Mouse (Mus musculus) heart, embryonic 14.5 days (tissue): ENCODE measurements around the gene Aida. TPM values are rescaled to one million over a fixed set of nuclear protein-coding genes. Genes with fewer than 3 reads are reported as not detected.
"Not testable (repeated sequence)": the region's sequence is repeated elsewhere in the genome, so short reads cannot be mapped to it uniquely, and the experiment has no call there.

Source experiments
- ATAC-seq: fragments of 200-750 bp; cut with Nextera tagmentation; 2 replicates; pipeline ENCODE4 v1.8.0; 2017; ENCODE audit warnings: low read depth, moderate TSS enrichment; ENCODE audit not compliant: insufficient number of reproducible peaks, insufficient read depth, low FRiP score
- H3K27ac ChIP-seq, 2 experiments: fragments of 200-500 bp in 1 of 2; fragments of 300-500 bp in 1 of 2; sonication (generic) in 1 of 2; replicated peaks in 1 of 2; 2 replicates each; pipeline ENCODE4 v1.5.1; 2012 to 2014; ENCODE audit warnings: low read depth in 2 of 2, low read length in 2 of 2, control low read depth in 1 of 2, mild to moderate bottlenecking in 1 of 2, mixed read lengths in 1 of 2; ENCODE audit not compliant: control insufficient read depth in 1 of 2, insufficient read depth in 1 of 2
- H3K27me3 ChIP-seq: fragments of 300-500 bp; sonication (generic); 2 replicates; pipeline ENCODE4 v1.6.1; 2014; ENCODE audit warnings: mild to moderate bottlenecking, low read length, control low read depth; ENCODE audit not compliant: control insufficient read depth, insufficient read depth
- H3K36me3 ChIP-seq: fragments of 300-500 bp; sonication (generic); 2 replicates; pipeline ENCODE4 v1.6.1; 2014; ENCODE audit warnings: mild to moderate bottlenecking, control low read depth, low read length, mixed read lengths; ENCODE audit not compliant: control insufficient read depth, insufficient read depth
- H3K4me1 ChIP-seq, 2 experiments: fragments of 200-500 bp in 1 of 2; fragments of 300-500 bp in 1 of 2; sonication (generic) in 1 of 2; 2 replicates each; pipeline ENCODE4 v1.6.1; 2012 to 2014; ENCODE audit warnings: low read length in 2 of 2, control low read depth in 1 of 2, mixed read lengths in 1 of 2; ENCODE audit not compliant: control insufficient read depth in 2 of 2, insufficient read depth in 2 of 2
- H3K4me2 ChIP-seq: fragments of 300-500 bp; sonication (generic); 2 replicates; pipeline ENCODE4 v1.6.1; 2014; ENCODE audit warnings: mild to moderate bottlenecking, low read length
- H3K4me3 ChIP-seq, 2 experiments: fragments of 200-500 bp in 1 of 2; fragments of 300-500 bp in 1 of 2; sonication (generic) in 1 of 2; 2 replicates each; pipeline ENCODE4 v1.5.1; 2012 to 2014; ENCODE audit warnings: low read length in 2 of 2, mild to moderate bottlenecking in 2 of 2, control low read depth in 1 of 2, low read depth in 1 of 2, moderate library complexity in 1 of 2; ENCODE audit not compliant: control insufficient read depth in 1 of 2, insufficient read depth in 1 of 2
- H3K9ac ChIP-seq: fragments of 300-500 bp; sonication (generic); 2 replicates; pipeline ENCODE4 v1.6.1; 2014; ENCODE audit warnings: mild to moderate bottlenecking, low read length
- H3K9me3 ChIP-seq: fragments of 300-500 bp; sonication (generic); 2 replicates; pipeline ENCODE4 v1.6.1; 2016; ENCODE audit warnings: low read length, control low read depth; ENCODE audit not compliant: control insufficient read depth
- WGBS: fragments of 180-500 bp; shearing (Covaris S2); extraction: QIAGEN DNeasy Blood & Tissue Kit; methylation state at CpG from one replicate; pipeline ENCODE4 v1.1.7; 2014; 5-methylcytosine and 5-hydroxymethylcytosine counted together
- polyA plus RNA-seq: library from polyadenylated mRNA; unstranded; fragments of >200 nt; fragmentation: Nextera tagmentation; extraction: Ambion mirVana; gene quantifications from 2 replicates; pipeline ENCODE4 v1.2.1, GENCODE M21; 2014

Gene Aida
- polyA plus RNA-seq, 1 experiment from 2014 or later: 18.7 TPM

DNA sequence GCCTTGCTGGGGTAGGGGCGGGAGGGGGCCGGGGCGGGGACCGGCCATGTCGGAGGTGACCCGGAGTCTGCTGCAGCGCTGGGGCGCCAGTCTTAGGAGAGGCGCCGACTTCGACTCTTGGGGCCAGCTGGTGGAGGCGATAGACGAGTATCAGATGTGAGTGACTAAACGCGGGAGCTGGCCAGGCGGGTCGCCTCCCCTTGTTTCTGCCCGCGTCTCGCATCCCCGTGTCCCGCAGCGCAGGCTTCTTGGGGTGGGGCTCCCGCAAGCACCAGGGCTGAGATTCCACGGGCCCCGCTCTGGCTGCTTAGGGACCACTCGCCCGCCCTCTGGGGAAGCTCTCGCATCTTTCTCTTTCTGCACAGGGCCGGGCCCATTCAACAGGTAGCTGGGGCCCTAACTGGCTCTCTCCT, 1.1 kb downstream of the Aida start:
- ATAC-seq: 0 out of 2 replicates have a peak, but pooled peaks have one; percentile 0

DNA sequence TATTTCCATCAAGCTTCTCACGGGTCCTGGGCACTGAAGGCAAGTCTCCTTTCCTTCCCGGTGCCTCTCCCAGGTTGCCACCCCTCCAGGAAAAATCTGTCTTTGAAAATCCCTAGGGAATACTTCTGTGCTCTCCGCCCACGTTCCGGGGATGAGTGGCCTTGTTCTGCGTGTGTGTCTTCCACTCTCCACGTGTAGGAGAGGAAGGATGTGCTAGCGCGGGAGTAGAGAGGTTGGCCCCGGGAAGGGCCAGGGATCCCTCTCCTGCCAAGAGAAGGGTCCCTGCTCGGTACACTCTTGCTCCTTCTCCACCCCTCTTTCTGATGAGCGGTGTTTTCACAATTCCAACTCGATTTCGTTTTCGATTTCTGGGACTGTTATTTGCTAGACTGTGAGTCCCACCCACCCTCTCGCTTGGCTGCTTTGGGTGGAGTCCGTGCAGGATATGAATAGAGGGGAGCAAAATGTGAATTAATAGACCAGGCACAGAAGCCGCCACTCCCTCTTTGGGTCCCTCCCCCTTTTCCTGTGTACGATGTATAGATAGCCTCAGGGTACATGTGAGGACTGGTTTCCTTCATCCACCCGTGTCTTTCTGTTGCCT, 1.6 kb downstream of the Aida start:
- H3K4me3 ChIP-seq: peak overlapping the region; percentile 51 to 76
- H3K9ac ChIP-seq: peak overlapping the region; percentile 71
- no peak for ATAC-seq
- peak overlapping the region; percentile 32 to 59 for H3K27ac ChIP-seq
- peak overlapping the region; percentile 64 for H3K4me2 ChIP-seq
- H3K36me3 ChIP-seq: peaks cover 11% of the 10 kb centered on the region
- no peaks in the 10 kb centered on the region for H3K4me1 ChIP-seq
- WGBS: under 1% methylated on average over 20 of the region's 20 CpGs
- H3K9me3 ChIP-seq: no peaks in the 10 kb centered on the region
- no peaks in the 10 kb centered on the region for H3K27me3 ChIP-seq

More for the DNA sequence above, 1.1 kb downstream of the Aida start:
- peaks cover 16% of the 10 kb centered on the region for H3K36me3 ChIP-seq
- no peaks in the 10 kb centered on the region for H3K9me3 ChIP-seq
- H3K27ac ChIP-seq: peak overlapping the region; percentile 32 to 59
- H3K4me3 ChIP-seq: peak overlapping the region; percentile 51 to 76
- peak overlapping the region; percentile 64 for H3K4me2 ChIP-seq
- WGBS: under 1% methylated on average over 30 of the region's 30 CpGs
- H3K4me1 ChIP-seq: no peaks in the 10 kb centered on the region
- no peaks in the 10 kb centered on the region for H3K27me3 ChIP-seq
- H3K9ac ChIP-seq: peak overlapping the region; percentile 71

GRCm38 (mm10) chr1:183299161-183299560, 2.8 kb downstream of the Aida start:
- no peak overlapping the region for H3K9ac ChIP-seq
- H3K4me3 ChIP-seq: no peak overlapping the region
- H3K9me3 ChIP-seq: no peaks in the 10 kb centered on the region
- H3K27ac ChIP-seq: no peak overlapping the region
- WGBS: 84% methylated on average over 6 of the region's 6 CpGs
- no peaks in the 10 kb centered on the region for H3K27me3 ChIP-seq
- ATAC-seq: no peak
- H3K36me3 ChIP-seq: no peaks in the 10 kb centered on the region
- no peak overlapping the region for H3K4me2 ChIP-seq
- H3K4me1 ChIP-seq: no peaks in the 10 kb centered on the region

DNA sequence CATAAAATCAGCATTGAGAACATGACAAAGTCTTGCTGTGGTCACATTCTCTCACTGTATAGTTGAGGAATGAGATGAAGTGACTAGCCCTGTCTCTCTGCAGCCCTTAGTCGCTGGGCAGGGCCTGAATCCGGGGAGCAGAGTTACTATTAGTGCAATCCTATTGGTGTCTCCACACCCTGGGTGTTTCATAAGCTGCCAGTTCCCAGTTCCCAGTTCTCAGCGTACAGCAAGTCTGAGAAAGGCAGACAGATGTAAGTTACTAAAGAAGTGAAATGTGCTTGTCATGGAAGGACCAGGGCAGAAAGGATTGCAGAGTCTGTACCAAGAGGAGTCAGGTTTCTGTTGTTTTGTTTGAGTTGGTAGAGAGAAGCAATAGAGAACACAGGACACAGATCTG, 11.2 kb downstream of the Aida start:
- 85% methylated on average over 3 of the region's 3 CpGs for WGBS
- H3K4me3 ChIP-seq: no peak overlapping the region
- no peak overlapping the region for H3K27ac ChIP-seq
- H3K4me1 ChIP-seq: no peaks in the 10 kb centered on the region
- no peak overlapping the region for H3K4me2 ChIP-seq
- no peak overlapping the region for H3K9ac ChIP-seq
- peaks cover 39% of the 10 kb centered on the region; the same call in 1 of the 2 replicates for H3K36me3 ChIP-seq
- no peaks in the 10 kb centered on the region for H3K9me3 ChIP-seq
- no peak for ATAC-seq
- no peaks in the 10 kb centered on the region for H3K27me3 ChIP-seq

- H3K9ac ChIP-seq: no peak overlapping the region
- H3K27me3 ChIP-seq: no peaks in the 10 kb centered on the region
- no peak overlapping the region for H3K4me2 ChIP-seq
- peaks cover 47% of the 10 kb centered on the region; the same call in 1 of the 2 replicates for H3K36me3 ChIP-seq
- no peak for ATAC-seq
- H3K27ac ChIP-seq: no peak overlapping the region
- 88% methylated on average over 1 of the region's 1 CpGs for WGBS
- no peaks in the 10 kb centered on the region for H3K4me1 ChIP-seq
- no peaks in the 10 kb centered on the region for H3K9me3 ChIP-seq
- H3K4me3 ChIP-seq: no peak overlapping the region
These were observed 12.1 kb downstream of the Aida start for GRCm38 (mm10) chr1:183308476-183308875.

- H3K9ac ChIP-seq, H3K4me2 ChIP-seq, H3K4me1 ChIP-seq, H3K9me3 ChIP-seq, H3K27me3 ChIP-seq, H3K4me3 ChIP-seq, ATAC-seq, H3K27ac ChIP-seq: not testable (repeated sequence)
- peaks cover 58% of the 10 kb centered on the region for H3K36me3 ChIP-seq
- 87% methylated on average over 2 of the region's 2 CpGs for WGBS
These were observed 13.2 kb downstream of the Aida start for GRCm38 (mm10) chr1:183309601-183310000.

- 89% methylated on average over 2 of the region's 2 CpGs for WGBS
- no peaks in the 10 kb centered on the region for H3K9me3 ChIP-seq
- no peak overlapping the region for H3K9ac ChIP-seq
- no peak for ATAC-seq
- no peak overlapping the region for H3K27ac ChIP-seq
- no peak overlapping the region for H3K4me2 ChIP-seq
- H3K27me3 ChIP-seq: no peaks in the 10 kb centered on the region
- H3K4me3 ChIP-seq: no peak overlapping the region
- no peaks in the 10 kb centered on the region for H3K4me1 ChIP-seq
- peaks cover 73% of the 10 kb centered on the region for H3K36me3 ChIP-seq
These were observed 15.7 kb downstream of the Aida start for GRCm38 (mm10) chr1:183312076-183312475.

DNA sequence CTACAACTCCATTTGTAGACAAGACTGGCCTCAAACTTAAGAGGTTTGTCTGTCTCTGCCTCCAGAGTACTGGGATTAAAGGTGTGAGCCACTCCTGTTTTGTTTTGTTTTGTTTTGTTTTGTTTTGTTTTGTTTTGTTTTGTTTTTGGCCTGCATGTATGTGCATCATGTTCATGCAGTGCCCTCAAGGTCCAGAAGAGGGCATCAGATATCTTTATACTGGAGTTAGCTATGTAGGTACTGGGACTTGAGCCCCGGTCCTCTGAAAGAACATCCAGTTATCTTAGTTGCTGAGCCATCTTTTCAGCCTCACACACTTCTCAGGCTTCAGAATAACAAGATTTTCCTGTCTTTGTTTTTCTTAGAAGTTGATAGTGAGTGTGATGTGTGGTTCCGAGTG, 19.4 kb downstream of the Aida start:
- H3K9me3 ChIP-seq: no peaks in the 10 kb centered on the region
- H3K9ac ChIP-seq: no peak overlapping the region
- H3K4me2 ChIP-seq: no peak overlapping the region
- WGBS: 74% methylated on average over 2 of the region's 2 CpGs
- H3K4me1 ChIP-seq: no peaks in the 10 kb centered on the region
- H3K4me3 ChIP-seq: no peak overlapping the region
- no peak overlapping the region for H3K27ac ChIP-seq
- peaks cover 79% of the 10 kb centered on the region for H3K36me3 ChIP-seq
- H3K27me3 ChIP-seq: no peaks in the 10 kb centered on the region
- no peak for ATAC-seq
